Mouse (Mus musculus): Measurements from ENCODE around the gene Socs5. TPM values are rescaled to one million over a fixed set of nuclear protein-coding genes. Genes with fewer than 3 reads are reported as not detected.
"Not testable (repeated sequence)": the region's sequence is repeated elsewhere in the genome, so short reads cannot be mapped to it uniquely, and the experiment has no call there.

The Socs5 gene
- total and polyA plus RNA-seq, 2 experiments: 2.9 to 4.8 TPM

GRCm38 (mm10) chr17:87072766-87073440 is 34.6 kb upstream of the Socs5 start:
- TF ChIP-seq CTCF (IDR thresholded peaks at IDR 0.05; ENCODE audit: low read depth, low read length) (no peak), POLR2A (IDR thresholded peaks at IDR 0.05; ENCODE audit: extremely low read depth, insufficient read depth, low read length) (no peak)
- DNase-seq (ENCODE audit: extremely low read depth, low read depth, low spot score): no peak

GRCm38 (mm10) chr17:87073470-87073869 is 34.0 kb upstream of the Socs5 start:
- no peaks in the 10 kb centered on the region for H3K4me1 ChIP-seq (ENCODE audit: control insufficient read depth, insufficient read depth, low read length)
- no peak overlapping the region for H3K9ac ChIP-seq (ENCODE audit: low read depth, low read length)
- DNase-seq (ENCODE audit: extremely low read depth, low read depth, low spot score): no peak
- TF ChIP-seq CTCF (IDR thresholded peaks at IDR 0.05; ENCODE audit: low read depth, low read length): no peak
- no peak for TF ChIP-seq POLR2A (IDR thresholded peaks at IDR 0.05; ENCODE audit: extremely low read depth, insufficient read depth, low read length)
- no peaks in the 10 kb centered on the region for H3K36me3 ChIP-seq (ENCODE audit: control insufficient read depth, insufficient read depth, low read length)
- H3K79me2 ChIP-seq (ENCODE audit: control insufficient read depth, insufficient read depth, low read length): no peaks in the 10 kb centered on the region
- H3K27me3 ChIP-seq (ENCODE audit: control insufficient read depth, insufficient read depth, low read length): no peaks in the 10 kb centered on the region
- no peak overlapping the region for H3K4me3 ChIP-seq (ENCODE audit: insufficient read depth, low read depth, low read length)
- H3K27ac ChIP-seq (replicated peaks; ENCODE audit: insufficient read depth, low read depth, low read length): no peak overlapping the region

More at GRCm38 (mm10) chr17:87072766-87073440, 34.6 kb upstream of the Socs5 start:
- Histone ChIP-seq H3K4me1 (ENCODE audit: control insufficient read depth, insufficient read depth, low read length) (no peaks in the 10 kb centered on the region), H3K27me3 (ENCODE audit: control insufficient read depth, insufficient read depth, low read length) (no peaks in the 10 kb centered on the region), H3K9ac (ENCODE audit: low read depth, low read length) (no peak overlapping the region), H3K4me3 (ENCODE audit: insufficient read depth, low read depth, low read length) (no peak overlapping the region), H3K79me2 (ENCODE audit: control insufficient read depth, insufficient read depth, low read length) (no peaks in the 10 kb centered on the region), H3K27ac (replicated peaks; ENCODE audit: insufficient read depth, low read depth, low read length) (no peak overlapping the region), H3K36me3 (ENCODE audit: control insufficient read depth, insufficient read depth, low read length) (no peaks in the 10 kb centered on the region)
- 71% methylated on average over 5 of the region's 5 CpGs for WGBS

GRCm38 (mm10) chr17:87078217-87078616 is 29.3 kb upstream of the Socs5 start:
- not testable (repeated sequence) for H3K27ac ChIP-seq (replicated peaks; ENCODE audit: insufficient read depth, low read depth, low read length); H3K79me2 ChIP-seq (ENCODE audit: control insufficient read depth, insufficient read depth, low read length); H3K27me3 ChIP-seq (ENCODE audit: control insufficient read depth, insufficient read depth, low read length); H3K4me1 ChIP-seq (ENCODE audit: control insufficient read depth, insufficient read depth, low read length); H3K4me3 ChIP-seq (ENCODE audit: insufficient read depth, low read depth, low read length); H3K9ac ChIP-seq (ENCODE audit: low read depth, low read length); H3K36me3 ChIP-seq (ENCODE audit: control insufficient read depth, insufficient read depth, low read length); DNase-seq (ENCODE audit: extremely low read depth, low read depth, low spot score)
- 95% methylated on average over 17 of the region's 17 CpGs for WGBS

GRCm38 (mm10) chr17:87080724-87081123 is 26.8 kb upstream of the Socs5 start:
- H3K4me3 ChIP-seq (ENCODE audit: insufficient read depth, low read depth, low read length): no peak overlapping the region
- H3K9ac ChIP-seq (ENCODE audit: low read depth, low read length): no peak overlapping the region
- H3K79me2 ChIP-seq (ENCODE audit: control insufficient read depth, insufficient read depth, low read length): no peaks in the 10 kb centered on the region
- no peaks in the 10 kb centered on the region for H3K27me3 ChIP-seq (ENCODE audit: control insufficient read depth, insufficient read depth, low read length)
- no peak for TF ChIP-seq CTCF (IDR thresholded peaks at IDR 0.05; ENCODE audit: low read depth, low read length)
- no peak for TF ChIP-seq POLR2A (IDR thresholded peaks at IDR 0.05; ENCODE audit: extremely low read depth, insufficient read depth, low read length)
- no peaks in the 10 kb centered on the region for H3K4me1 ChIP-seq (ENCODE audit: control insufficient read depth, insufficient read depth, low read length)
- no peak for DNase-seq (ENCODE audit: extremely low read depth, low read depth, low spot score)
- no peaks in the 10 kb centered on the region for H3K36me3 ChIP-seq (ENCODE audit: control insufficient read depth, insufficient read depth, low read length)
- no peak overlapping the region for H3K27ac ChIP-seq (replicated peaks; ENCODE audit: insufficient read depth, low read depth, low read length)
- 91% methylated on average over 7 of the region's 7 CpGs for WGBS

- DNase-seq (ENCODE audit: extremely low read depth, low read depth, low spot score): no peak
- Histone ChIP-seq H3K36me3 (ENCODE audit: control insufficient read depth, insufficient read depth, low read length) (no peaks in the 10 kb centered on the region), H3K27ac (replicated peaks; ENCODE audit: insufficient read depth, low read depth, low read length) (no peak overlapping the region), H3K9ac (ENCODE audit: low read depth, low read length) (no peak overlapping the region), H3K79me2 (ENCODE audit: control insufficient read depth, insufficient read depth, low read length) (no peaks in the 10 kb centered on the region), H3K4me1 (ENCODE audit: control insufficient read depth, insufficient read depth, low read length) (no peaks in the 10 kb centered on the region), H3K27me3 (ENCODE audit: control insufficient read depth, insufficient read depth, low read length) (no peaks in the 10 kb centered on the region), H3K4me3 (ENCODE audit: insufficient read depth, low read depth, low read length) (no peak overlapping the region)
- 88% methylated on average over 4 of the region's 4 CpGs for WGBS
- TF ChIP-seq CTCF (IDR thresholded peaks at IDR 0.05; ENCODE audit: low read depth, low read length) (no peak), POLR2A (IDR thresholded peaks at IDR 0.05; ENCODE audit: extremely low read depth, insufficient read depth, low read length) (no peak)
Measured at GRCm38 (mm10) chr17:87082547-87082946, 24.9 kb upstream of the Socs5 start.

- Histone ChIP-seq H3K4me3 (ENCODE audit: insufficient read depth, low read depth, low read length) (no peak overlapping the region), H3K4me1 (ENCODE audit: control insufficient read depth, insufficient read depth, low read length) (no peaks in the 10 kb centered on the region), H3K36me3 (ENCODE audit: control insufficient read depth, insufficient read depth, low read length) (no peaks in the 10 kb centered on the region), H3K79me2 (ENCODE audit: control insufficient read depth, insufficient read depth, low read length) (no peaks in the 10 kb centered on the region), H3K27me3 (ENCODE audit: control insufficient read depth, insufficient read depth, low read length) (no peaks in the 10 kb centered on the region), H3K27ac (replicated peaks; ENCODE audit: insufficient read depth, low read depth, low read length) (no peak overlapping the region), H3K9ac (ENCODE audit: low read depth, low read length) (no peak overlapping the region)
- 69% methylated on average over 5 of the region's 5 CpGs for whole genome bisulfite sequencing
- no peak for TF ChIP-seq POLR2A (IDR thresholded peaks at IDR 0.05; ENCODE audit: extremely low read depth, insufficient read depth, low read length)
- no peak for TF ChIP-seq CTCF (IDR thresholded peaks at IDR 0.05; ENCODE audit: low read depth, low read length)
- no peak for DNase-seq (ENCODE audit: extremely low read depth, low read depth, low spot score)
Measured at GRCm38 (mm10) chr17:87083671-87084070, 23.8 kb upstream of the Socs5 start.
